Mouse (Mus musculus) intestine, embryonic 16.5 days (tissue): Measurements from ENCODE around the gene Hist1h2af. TPM values are rescaled to one million over a fixed set of nuclear protein-coding genes. Genes with fewer than 3 reads are reported as not detected.
"Not testable (repeated sequence)": the region's sequence is repeated elsewhere in the genome, so short reads cannot be mapped to it uniquely, and the experiment has no call there.

Experiments
- ATAC-seq: fragments of 200-750 bp; cut with Nextera tagmentation; 2 replicates; pipeline ENCODE4 v1.8.0; 2017; ENCODE audit warnings: moderate TSS enrichment, moderate library complexity
- H3K27ac ChIP-seq: fragments of 300-500 bp; sonication (generic); 2 replicates; pipeline ENCODE4 v1.5.1; 2014; ENCODE audit warnings: mild to moderate bottlenecking, low read length
- H3K27me3 ChIP-seq: fragments of 300-500 bp; sonication (generic); replicated peaks from 2 replicates; pipeline ENCODE4 v1.6.1; 2014; ENCODE audit warnings: low read length, control low read depth, mixed read lengths; ENCODE audit not compliant: control insufficient read depth, insufficient read depth
- H3K36me3 ChIP-seq: fragments of 300-500 bp; sonication (generic); 2 replicates; pipeline ENCODE4 v1.6.1; 2014; ENCODE audit warnings: low read length, control low read depth; ENCODE audit not compliant: control insufficient read depth, insufficient read depth
- H3K4me1 ChIP-seq: fragments of 300-500 bp; sonication (generic); 2 replicates; pipeline ENCODE4 v1.6.1; 2014; ENCODE audit warnings: low read length, control low read depth, mixed read lengths; ENCODE audit not compliant: control insufficient read depth, insufficient read depth
- H3K4me2 ChIP-seq: fragments of 300-500 bp; sonication (generic); 2 replicates; pipeline ENCODE4 v1.6.1; 2014; ENCODE audit warnings: low read depth, low read length, control low read depth
- H3K4me3 ChIP-seq: fragments of 300-500 bp; sonication (generic); 2 replicates; pipeline ENCODE4 v1.5.1; 2014; ENCODE audit warnings: mild to moderate bottlenecking, low read length
- H3K9ac ChIP-seq: fragments of 300-500 bp; sonication (generic); 2 replicates; pipeline ENCODE4 v1.6.1; 2014; ENCODE audit warnings: low read depth, low read length
- H3K9me3 ChIP-seq: fragments of 300-500 bp; sonication (generic); 2 replicates; pipeline ENCODE4 v1.6.1; 2016; ENCODE audit warnings: low read length, control low read depth; ENCODE audit not compliant: control insufficient read depth
- WGBS: fragments of 180-500 bp; shearing (Covaris S2); extraction: QIAGEN DNeasy Blood & Tissue Kit; methylation state at CpG from one replicate; pipeline ENCODE4 v1.1.7; 2014; 5-methylcytosine and 5-hydroxymethylcytosine counted together
- polyA plus RNA-seq: library from polyadenylated mRNA; unstranded; fragments of >200 nt; fragmentation: Nextera tagmentation; extraction: Ambion mirVana; gene quantifications from 2 replicates; pipeline ENCODE4 v1.2.1, GENCODE M21; 2015

Hist1h2af gene
- polyA plus RNA-seq, 1 experiment from 2014 or later: 3.6 TPM

DNA sequence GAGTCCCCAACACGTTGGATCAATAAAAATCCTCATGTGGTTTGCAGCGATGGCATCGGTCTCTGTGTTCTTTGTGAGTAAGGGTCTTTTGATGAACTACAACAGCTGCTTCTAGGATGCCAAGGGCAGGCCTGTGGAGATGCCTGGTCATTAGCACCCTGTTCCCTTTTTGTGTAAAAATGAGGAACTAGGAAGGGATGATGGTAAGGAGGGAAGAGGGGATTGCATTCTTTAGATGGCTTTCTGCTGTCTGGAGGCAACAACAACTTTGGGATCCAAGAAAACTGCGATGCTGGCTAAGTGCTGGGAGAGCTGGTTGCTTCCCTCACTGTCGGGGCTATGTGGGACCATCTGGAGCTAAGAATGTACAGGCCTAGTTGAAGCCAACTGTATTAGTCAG is 4.5 kb downstream of the Hist1h2af start:
- H3K27me3 ChIP-seq: no peaks in the 10 kb centered on the region
- H3K4me2 ChIP-seq: no peak overlapping the region
- ATAC-seq: no peak
- no peak overlapping the region for H3K9ac ChIP-seq
- H3K4me1 ChIP-seq: peaks cover 9% of the 10 kb centered on the region; the same call in 1 of the 2 replicates
- 76% methylated on average over 5 of the region's 5 CpGs for WGBS
- H3K4me3 ChIP-seq: no peak overlapping the region
- no peaks in the 10 kb centered on the region for H3K9me3 ChIP-seq
- H3K36me3 ChIP-seq: no peaks in the 10 kb centered on the region
- no peak overlapping the region for H3K27ac ChIP-seq

DNA sequence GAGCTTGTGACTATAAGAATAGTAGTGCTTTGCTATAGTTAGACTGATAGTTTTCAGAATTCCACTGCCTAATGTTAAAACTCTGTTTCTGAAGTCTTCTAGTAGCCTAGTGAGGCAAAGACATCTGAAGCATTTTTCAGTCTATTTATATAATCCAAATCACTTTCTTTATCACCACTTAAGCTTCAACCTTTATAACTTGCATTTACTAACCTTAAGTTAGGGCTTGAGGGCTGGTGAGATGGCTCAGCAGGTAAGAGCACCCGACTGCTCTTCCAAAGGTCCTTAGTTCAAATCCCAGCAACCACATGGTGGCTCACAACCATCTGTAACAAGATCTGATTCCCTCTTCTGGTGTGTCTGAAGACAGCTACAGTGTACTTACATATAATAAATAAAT is 6.1 kb downstream of the Hist1h2af start:
- not testable (repeated sequence) for H3K27ac ChIP-seq, H3K4me2 ChIP-seq, H3K9ac ChIP-seq, H3K36me3 ChIP-seq, H3K27me3 ChIP-seq, H3K4me3 ChIP-seq, H3K4me1 ChIP-seq, ATAC-seq, H3K9me3 ChIP-seq
- WGBS: 62% methylated on average over 1 of the region's 1 CpGs

DNA sequence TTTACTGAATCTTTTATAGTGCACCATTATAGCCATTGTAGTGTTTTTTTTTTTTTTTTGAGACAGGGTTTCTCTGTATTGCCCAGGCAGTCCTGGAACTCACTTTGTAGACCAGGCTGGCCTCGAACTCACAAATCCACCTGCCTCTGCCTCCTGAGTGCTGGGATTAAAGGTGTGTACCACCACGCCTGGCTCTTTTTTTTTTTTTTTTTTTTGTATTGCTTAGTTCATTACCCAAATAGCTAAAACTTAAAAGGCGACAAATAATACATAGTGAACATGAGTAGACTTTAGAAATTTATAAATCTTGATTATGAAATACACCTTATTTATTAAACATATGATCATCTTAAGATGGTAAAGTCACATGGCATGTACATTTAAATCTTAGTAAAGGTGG is 7.8 kb downstream of the Hist1h2af start:
- no peak for ATAC-seq
- Histone ChIP-seq H3K4me2 (no peak overlapping the region), H3K4me3 (no peak overlapping the region)

GRCm38 (mm10) chr13:23542225-23542980 is 8.7 kb downstream of the Hist1h2af start:
- Histone ChIP-seq H3K27ac (peak overlapping the region; percentile 75), H3K9ac (peak overlapping the region; percentile 66), H3K4me3 (peak overlapping the region; percentile 52), H3K4me2 (peak overlapping the region; percentile 60)
- not testable (repeated sequence) for H3K27me3 ChIP-seq, ATAC-seq, H3K36me3 ChIP-seq, H3K4me1 ChIP-seq, H3K9me3 ChIP-seq
- WGBS: 12% methylated on average over 3 of the region's 3 CpGs

More for the DNA sequence above, 7.8 kb downstream of the Hist1h2af start:
- Histone ChIP-seq H3K9ac (no peak overlapping the region), H3K36me3 (no peaks in the 10 kb centered on the region), H3K27ac (no peak overlapping the region), H3K4me1 (0 out of 2 replicates have a peak, but pooled peaks cover 5% of the 10 kb centered on the region), H3K27me3 (no peaks in the 10 kb centered on the region), H3K9me3 (no peaks in the 10 kb centered on the region)
- WGBS: 91% methylated on average over 3 of the region's 3 CpGs

DNA sequence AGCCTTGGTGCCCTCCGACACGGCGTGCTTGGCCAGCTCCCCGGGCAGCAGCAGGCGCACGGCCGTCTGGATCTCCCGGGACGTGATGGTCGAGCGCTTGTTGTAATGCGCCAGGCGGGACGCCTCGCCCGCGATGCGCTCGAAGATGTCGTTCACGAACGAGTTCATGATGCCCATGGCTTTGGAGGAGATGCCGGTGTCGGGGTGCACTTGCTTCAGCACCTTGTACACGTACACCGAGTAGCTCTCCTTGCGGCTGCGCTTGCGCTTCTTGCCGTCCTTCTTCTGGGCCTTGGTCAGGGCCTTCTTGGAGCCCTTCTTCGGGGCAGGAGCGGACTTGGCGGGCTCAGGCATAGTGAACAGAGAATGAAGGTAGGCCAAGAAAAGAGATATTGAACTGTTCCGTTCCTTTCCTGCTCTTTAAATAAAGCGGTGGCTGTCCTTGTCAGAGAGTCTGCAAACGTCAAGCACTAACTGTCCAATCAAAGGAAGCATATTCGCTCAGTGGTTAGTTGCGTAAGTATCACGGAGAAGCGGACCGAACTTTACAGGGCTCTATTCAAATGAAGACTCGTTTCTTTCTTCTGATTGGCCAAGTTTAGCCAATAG is 9.4 kb downstream of the Hist1h2af start, which contains the start of gene Hist1h2bh:
Gene Hist1h2bh, minus strand, starts transcription at position 394 of the 609 bp plus-strand sequence.
- peak within 1 kb of the TSS; percentile 52 for H3K4me3 ChIP-seq
- H3K27ac ChIP-seq: peak within 1 kb of the TSS; percentile 90
- WGBS: under 1% methylated on average over 30 of the region's 42 CpGs
- ATAC-seq: peak; percentile 94
- H3K27me3 ChIP-seq, H3K36me3 ChIP-seq, H3K4me1 ChIP-seq, H3K9me3 ChIP-seq: not testable (repeated sequence)
- H3K4me2 ChIP-seq: peak within 1 kb of the TSS; percentile 68
- peak within 1 kb of the TSS; percentile 66 for H3K9ac ChIP-seq

GRCm38 (mm10) chr13:23543965-23544786 is 10.5 kb downstream of the Hist1h2af start, which contains the start of gene Hist1h3f:
Hist1h3f (plus strand) TSS chr13:23544052.
- H3K27ac ChIP-seq: peak within 1 kb of the TSS; percentile 90
- no peaks in the 10 kb centered on the region for H3K36me3 ChIP-seq
- peak; percentile 89 for ATAC-seq
- H3K9ac ChIP-seq: peak within 1 kb of the TSS; percentile 66
- H3K4me3 ChIP-seq: peak within 1 kb of the TSS; percentile 53
- H3K9me3 ChIP-seq: no peaks in the 10 kb centered on the region
- under 1% methylated on average over 30 of the region's 45 CpGs for WGBS
- H3K4me1 ChIP-seq: no peaks in the 10 kb centered on the region
- H3K4me2 ChIP-seq: peak within 1 kb of the TSS; percentile 68
- H3K27me3 ChIP-seq: no peaks in the 10 kb centered on the region

DNA sequence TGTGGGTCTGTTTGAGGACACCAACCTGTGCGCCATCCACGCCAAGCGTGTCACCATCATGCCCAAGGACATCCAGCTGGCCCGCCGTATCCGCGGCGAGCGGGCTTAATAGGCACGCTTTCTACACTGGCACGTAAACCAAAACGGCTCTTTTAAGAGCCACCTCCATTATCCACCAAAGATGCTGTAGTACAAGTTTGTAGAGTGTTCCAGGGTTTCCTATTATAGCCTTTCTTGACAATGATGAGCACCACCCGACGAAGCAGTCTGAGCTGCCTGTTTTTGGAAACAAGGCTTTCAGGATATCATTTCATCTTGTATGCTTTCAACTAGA is 11.0 kb downstream of the Hist1h2af start:
- H3K4me2 ChIP-seq: peak overlapping the region; percentile 37; the same call in 1 of the 2 replicates
- ATAC-seq: 0 out of 2 replicates have a peak, but pooled peaks have one; percentile 7
- peak overlapping the region; percentile 87; the same call in 1 of the 2 replicates for H3K27ac ChIP-seq
- WGBS: 0% methylated on average over 11 of the region's 14 CpGs
- not testable (repeated sequence) for H3K9me3 ChIP-seq, H3K4me1 ChIP-seq, H3K36me3 ChIP-seq, H3K27me3 ChIP-seq
- H3K4me3 ChIP-seq: peak overlapping the region; percentile 53
- H3K9ac ChIP-seq: peak overlapping the region; percentile 65

DNA sequence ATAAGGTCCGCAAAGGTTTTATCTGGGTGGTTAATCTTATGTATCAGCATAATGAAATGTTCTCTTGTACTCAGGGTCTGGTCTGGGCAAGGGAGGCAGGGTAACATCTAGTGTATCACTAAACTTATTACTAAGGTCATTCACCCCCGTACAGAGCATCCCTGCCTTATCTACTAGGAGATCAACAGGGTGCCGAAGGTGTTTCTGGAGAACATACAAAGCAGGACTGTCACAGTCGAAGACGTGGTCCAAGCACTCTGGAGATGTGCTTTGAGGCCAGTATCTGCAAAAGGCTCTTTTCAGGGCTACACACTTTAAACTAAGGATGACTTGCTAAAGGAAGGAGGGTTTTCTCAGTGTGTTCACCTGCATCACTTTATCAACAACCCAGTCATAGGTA is 13.0 kb downstream of the Hist1h2af start:
- H3K36me3 ChIP-seq: no peaks in the 10 kb centered on the region
- 74% methylated on average over 5 of the region's 5 CpGs for WGBS
- 0 out of 2 replicates have a peak, but pooled peaks cover 5% of the 10 kb centered on the region for H3K4me1 ChIP-seq
- H3K27ac ChIP-seq: no peak overlapping the region
- H3K9ac ChIP-seq: no peak overlapping the region
- ATAC-seq: no peak
- no peak overlapping the region for H3K4me3 ChIP-seq
- H3K27me3 ChIP-seq: no peaks in the 10 kb centered on the region
- H3K9me3 ChIP-seq: no peaks in the 10 kb centered on the region
- H3K4me2 ChIP-seq: no peak overlapping the region

- Histone ChIP-seq H3K27ac (peak overlapping the region; percentile 92), H3K4me2 (peak overlapping the region; percentile 65), H3K27me3 (no peaks in the 10 kb centered on the region), H3K4me3 (peak overlapping the region; percentile 51), H3K4me1 (peaks cover 8% of the 10 kb centered on the region; the same call in 1 of the 2 replicates), H3K9ac (peak overlapping the region; percentile 67), H3K36me3 (no peaks in the 10 kb centered on the region), H3K9me3 (no peaks in the 10 kb centered on the region)
- ATAC-seq: no peak
- 3% methylated on average over 3 of the region's 3 CpGs for WGBS
Measured at GRCm38 (mm10) chr13:23550761-23551145, 17.0 kb downstream of the Hist1h2af start.
